Mouse (Mus musculus) kidney, adult 2 months (tissue): ENCODE results near the gene Gm11444.

Experiments
- CTCF ChIP-seq: fragments of 200-500 bp; conservative IDR thresholded peaks from 2 replicates; pipeline ENCODE4 v1.5.1; 2011; ENCODE audit warnings: low read depth, mild to moderate bottlenecking, control low read depth, low read length, moderate library complexity, mixed read lengths; ENCODE audit not compliant: insufficient read depth, insufficient read length
- POLR2A ChIP-seq: fragments of 200-500 bp; IDR thresholded peaks from one replicate; pipeline ENCODE4 v1.6.1; 2011; ENCODE audit warnings: low read depth, low read length, control low read depth

DNA sequence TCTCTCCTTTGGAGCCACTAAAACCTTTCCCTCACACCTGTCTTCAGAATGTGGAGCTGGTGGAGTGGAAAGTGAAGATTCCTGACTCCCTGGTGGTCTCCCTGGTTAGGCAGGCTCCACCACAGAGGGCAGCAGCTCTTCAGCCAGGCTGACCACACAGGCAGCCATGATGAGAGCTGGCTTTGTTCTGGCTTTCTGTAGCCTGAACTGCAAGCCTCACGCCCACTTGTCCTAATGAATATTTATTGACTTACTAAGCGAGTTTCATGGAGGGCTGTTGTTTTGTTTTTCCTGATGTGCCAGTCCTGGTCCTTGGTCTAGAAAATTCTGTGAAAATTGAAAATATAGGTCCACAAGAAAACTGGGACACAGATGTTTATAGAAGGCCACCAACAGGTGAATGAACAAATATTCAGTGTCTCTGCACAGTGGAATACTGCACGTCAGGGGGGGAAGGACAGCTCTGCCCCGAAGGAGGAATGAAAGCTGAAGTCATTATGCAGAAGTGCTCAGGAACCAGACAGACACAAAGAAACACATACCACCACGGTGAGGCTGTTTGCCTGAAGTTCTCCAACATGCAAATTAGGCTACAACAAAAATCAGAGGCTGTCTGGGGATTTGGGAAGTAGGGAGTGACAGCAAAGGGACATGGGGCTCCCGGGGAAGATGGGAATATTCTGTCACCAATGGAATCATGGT, 8.0 kb upstream of the Gm11444 start:
- TF ChIP-seq POLR2A (no peak), CTCF (no peak)
